Mouse (Mus musculus) lung, embryonic 14.5 days (tissue): ENCODE data around the gene Gpsm2. TPM values are rescaled to one million over a fixed set of nuclear protein-coding genes. Genes with fewer than 3 reads are reported as not detected.

Experiments used
- ATAC-seq: fragments of 200-750 bp; cut with Nextera tagmentation; 2 replicates; pipeline ENCODE4 v1.8.0; 2017; ENCODE audit warnings: mild to moderate bottlenecking, moderate TSS enrichment, moderate library complexity; ENCODE audit not compliant: insufficient read depth
- DNase-seq: peaks from one replicate; pipeline ENCODE4 v3.0.0-alpha.2; 2015
- H3K27ac ChIP-seq: fragments of 300-500 bp; sonication (generic); 2 replicates; pipeline ENCODE4 v1.5.1; 2014; ENCODE audit warnings: low read depth, mild to moderate bottlenecking, moderate library complexity
- H3K27me3 ChIP-seq: fragments of 300-500 bp; sonication (generic); 2 replicates; pipeline ENCODE4 v1.6.1; 2014; ENCODE audit warnings: low read length, control low read depth; ENCODE audit not compliant: insufficient read depth
- H3K36me3 ChIP-seq: fragments of 300-500 bp; sonication (generic); 2 replicates; pipeline ENCODE4 v1.6.1; 2014; ENCODE audit warnings: control low read depth; ENCODE audit not compliant: insufficient read depth
- H3K4me1 ChIP-seq: fragments of 300-500 bp; sonication (generic); 2 replicates; pipeline ENCODE4 v1.6.1; 2014; ENCODE audit warnings: antibody characterized with exemption, control low read depth; ENCODE audit not compliant: insufficient read depth
- H3K4me2 ChIP-seq: fragments of 300-500 bp; sonication (generic); 2 replicates; pipeline ENCODE4 v1.6.1; 2014; ENCODE audit warnings: mild to moderate bottlenecking
- H3K4me3 ChIP-seq: fragments of 300-500 bp; sonication (generic); 2 replicates; pipeline ENCODE4 v1.5.1; 2014; ENCODE audit warnings: low read depth, low read length
- H3K9ac ChIP-seq: fragments of 300-500 bp; sonication (generic); 2 replicates; pipeline ENCODE4 v1.6.1; 2014
- H3K9me3 ChIP-seq: fragments of 300-500 bp; sonication (generic); 2 replicates; pipeline ENCODE4 v1.6.1; 2016; ENCODE audit warnings: low read depth, low read length, control low read depth
- CTCF ChIP-seq: IDR thresholded peaks from 2 replicates; pipeline ENCODE4 v1.5.1; 2016; ENCODE audit warnings: antibody characterized with exemption, low read depth
- WGBS: fragments of 180-500 bp; shearing (Covaris S2); extraction: QIAGEN DNeasy Blood & Tissue Kit; methylation state at CpG from one replicate; pipeline ENCODE4 v1.1.7; 2014; 5-methylcytosine and 5-hydroxymethylcytosine counted together
- polyA plus RNA-seq: library from polyadenylated mRNA; unstranded; fragments of >200 nt; fragmentation: Nextera tagmentation; extraction: Ambion mirVana; gene quantifications from 2 replicates; pipeline ENCODE4 v1.2.1, GENCODE M21; 2014

Gene Gpsm2
- polyA plus RNA-seq, 1 experiment from 2014 or later = 59.7 TPM

DNA sequence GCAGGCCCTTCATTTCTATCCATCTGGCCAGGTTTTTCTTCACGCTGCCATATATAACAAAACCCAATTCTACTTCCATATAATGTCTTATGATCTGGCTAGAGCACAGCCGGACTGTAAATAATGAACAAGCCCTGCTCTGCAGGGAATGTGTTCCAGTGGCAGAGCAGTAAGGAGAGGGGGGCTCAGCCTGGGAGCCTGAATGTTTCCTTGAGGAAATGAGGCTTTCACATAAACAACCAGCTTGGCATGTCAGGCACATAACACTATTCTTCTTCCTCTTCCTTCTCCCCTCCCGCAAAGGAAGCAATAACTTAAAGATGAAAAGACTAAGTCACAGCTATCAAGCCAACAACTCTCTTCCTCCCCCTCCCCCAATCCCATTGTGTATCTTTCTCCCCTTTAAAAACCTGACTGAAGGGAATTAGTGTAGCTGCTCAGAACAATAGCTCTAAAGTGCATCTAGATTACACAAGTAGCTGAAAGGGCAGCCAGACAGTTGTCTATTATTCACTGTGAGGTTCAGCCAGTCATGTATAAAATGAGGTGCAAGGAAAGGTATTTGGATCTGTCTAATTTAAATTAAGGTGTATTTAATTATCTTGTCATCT is 8.9 kb downstream of the Gpsm2 start:
- DNase-seq (peak; percentile 63), ATAC-seq (peak; percentile 65; the same call in 1 of the 2 replicates)
- H3K9ac ChIP-seq = no peak overlapping the region
- H3K4me3 ChIP-seq = no peak overlapping the region
- H3K4me2 ChIP-seq = no peak overlapping the region
- 43% methylated on average over 3 of the region's 3 CpGs for whole genome bisulfite sequencing
- no peak for TF ChIP-seq CTCF
- no peaks in the 10 kb centered on the region for H3K36me3 ChIP-seq
- 0 out of 2 replicates have a peak, but pooled peaks cover 3% of the 10 kb centered on the region for H3K4me1 ChIP-seq
- H3K9me3 ChIP-seq = no peaks in the 10 kb centered on the region
- H3K27ac ChIP-seq = no peak overlapping the region; the same call in 1 of the 2 replicates
- H3K27me3 ChIP-seq = 0 out of 2 replicates have a peak, but pooled peaks cover 4% of the 10 kb centered on the region

DNA sequence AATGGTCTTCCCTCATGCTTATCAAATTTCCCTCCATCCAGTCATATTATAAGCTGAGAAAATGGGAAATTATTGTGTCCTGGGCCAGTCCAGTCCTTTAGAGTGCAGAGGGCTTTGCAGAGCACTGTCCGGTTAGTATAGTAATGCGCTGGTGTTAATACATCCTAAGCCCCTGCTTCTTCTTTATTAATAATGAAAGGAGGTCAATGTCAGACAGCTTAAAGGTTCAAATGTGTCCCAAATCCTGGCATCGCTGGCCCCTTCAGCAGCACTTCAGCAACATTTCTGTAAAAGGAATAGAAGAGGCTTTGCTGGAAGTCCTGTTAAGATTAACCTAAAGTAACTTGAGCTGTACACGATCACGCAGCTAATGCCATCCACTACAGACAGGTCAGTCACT is 10.8 kb downstream of the Gpsm2 start:
- Histone ChIP-seq H3K4me3 (no peak overlapping the region), H3K27ac (no peak overlapping the region), H3K9ac (no peak overlapping the region), H3K36me3 (peaks cover 7% of the 10 kb centered on the region; the same call in 1 of the 2 replicates), H3K27me3 (0 out of 2 replicates have a peak, but pooled peaks cover 4% of the 10 kb centered on the region), H3K4me1 (0 out of 2 replicates have a peak, but pooled peaks cover 3% of the 10 kb centered on the region), H3K9me3 (no peaks in the 10 kb centered on the region), H3K4me2 (no peak overlapping the region)
- DNase-seq = no peak
- TF ChIP-seq CTCF = no peak
- 89% methylated on average over 5 of the region's 5 CpGs for WGBS
- ATAC-seq = no peak

DNA sequence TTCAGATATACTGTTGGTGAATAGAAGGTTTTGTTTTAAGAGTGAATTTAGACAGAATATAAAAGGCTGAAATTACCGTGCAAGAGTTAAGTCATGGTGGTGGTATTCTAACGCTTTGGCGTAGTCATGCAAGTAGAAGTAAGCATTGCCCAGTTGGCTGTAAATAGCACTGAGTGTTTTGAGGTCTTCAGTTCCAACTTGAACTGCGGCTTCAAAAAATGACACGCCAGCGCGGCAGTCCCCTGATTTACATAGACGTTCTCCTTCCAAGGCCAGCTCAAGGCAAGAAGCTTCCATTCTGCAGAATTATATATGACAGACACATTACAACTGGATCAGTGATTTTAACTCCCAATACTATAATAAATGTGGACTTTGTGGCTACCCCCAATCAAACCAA is 19.3 kb downstream of the Gpsm2 start:
- peaks cover 59% of the 10 kb centered on the region for H3K36me3 ChIP-seq
- no peaks in the 10 kb centered on the region for H3K27me3 ChIP-seq
- DNase-seq (no peak), ATAC-seq (no peak)
- 95% methylated on average over 8 of the region's 8 CpGs for WGBS
- H3K4me3 ChIP-seq = no peak overlapping the region
- no peak overlapping the region for H3K4me2 ChIP-seq
- H3K4me1 ChIP-seq = no peaks in the 10 kb centered on the region
- H3K27ac ChIP-seq = no peak overlapping the region
- no peak overlapping the region for H3K9ac ChIP-seq
- no peak for TF ChIP-seq CTCF
- no peaks in the 10 kb centered on the region for H3K9me3 ChIP-seq

DNA sequence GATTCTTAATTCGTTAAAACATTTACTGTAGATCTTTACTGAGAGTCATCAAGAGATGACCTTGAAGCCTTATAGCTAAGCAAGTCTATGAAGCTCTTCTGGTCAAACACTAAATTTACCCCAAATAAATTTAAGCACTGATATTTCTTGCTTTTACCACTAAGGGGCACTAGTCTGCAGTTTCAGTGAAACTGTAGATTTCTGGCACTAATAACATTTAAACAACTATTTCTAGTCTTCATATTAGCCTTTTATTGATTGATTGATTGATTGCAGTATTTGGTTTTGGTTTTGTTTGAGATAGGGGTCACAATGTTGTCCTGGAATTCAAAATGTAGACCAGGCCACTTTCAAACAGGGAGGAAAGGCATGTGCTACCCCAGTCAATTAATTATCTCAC is 20.9 kb downstream of the Gpsm2 start:
- WGBS = 85% methylated on average over 1 of the region's 1 CpGs
- no peak overlapping the region for H3K4me2 ChIP-seq
- no peaks in the 10 kb centered on the region for H3K9me3 ChIP-seq
- no peaks in the 10 kb centered on the region for H3K27me3 ChIP-seq
- H3K4me3 ChIP-seq = no peak overlapping the region
- H3K27ac ChIP-seq = no peak overlapping the region
- no peak overlapping the region for H3K9ac ChIP-seq
- peak; percentile 59 for TF ChIP-seq CTCF
- peak; percentile 68 for DNase-seq
- no peak for ATAC-seq
- peaks cover 65% of the 10 kb centered on the region for H3K36me3 ChIP-seq
- no peaks in the 10 kb centered on the region for H3K4me1 ChIP-seq

DNA sequence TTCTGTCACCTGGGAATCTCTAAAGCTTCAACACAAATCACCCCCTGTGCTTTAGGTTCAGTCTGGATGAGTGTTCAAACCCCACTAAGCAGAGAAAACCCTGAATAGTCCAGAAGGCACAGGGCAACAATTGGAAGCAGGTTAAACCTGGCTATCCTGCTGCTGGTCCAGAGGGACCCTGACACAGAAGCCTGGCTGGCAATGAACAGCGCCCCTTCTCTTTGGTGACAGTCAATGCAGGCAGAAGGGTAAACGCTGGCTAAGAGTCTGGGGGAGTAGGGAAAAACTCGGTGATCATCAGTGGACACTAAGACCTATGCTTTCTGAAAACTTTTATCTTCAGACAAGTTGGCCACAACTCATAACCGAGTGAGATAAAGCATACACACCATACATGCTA is 22.3 kb downstream of the Gpsm2 start:
- WGBS = 88% methylated on average over 4 of the region's 4 CpGs
- no peak for ATAC-seq
- H3K4me1 ChIP-seq = no peaks in the 10 kb centered on the region
- no peak overlapping the region for H3K27ac ChIP-seq
- H3K4me2 ChIP-seq = no peak overlapping the region
- no peak for DNase-seq
- H3K27me3 ChIP-seq = no peaks in the 10 kb centered on the region
- H3K36me3 ChIP-seq = peaks cover 77% of the 10 kb centered on the region
- H3K4me3 ChIP-seq = no peak overlapping the region
- TF ChIP-seq CTCF = no peak
- H3K9ac ChIP-seq = no peak overlapping the region
- H3K9me3 ChIP-seq = no peaks in the 10 kb centered on the region

DNA sequence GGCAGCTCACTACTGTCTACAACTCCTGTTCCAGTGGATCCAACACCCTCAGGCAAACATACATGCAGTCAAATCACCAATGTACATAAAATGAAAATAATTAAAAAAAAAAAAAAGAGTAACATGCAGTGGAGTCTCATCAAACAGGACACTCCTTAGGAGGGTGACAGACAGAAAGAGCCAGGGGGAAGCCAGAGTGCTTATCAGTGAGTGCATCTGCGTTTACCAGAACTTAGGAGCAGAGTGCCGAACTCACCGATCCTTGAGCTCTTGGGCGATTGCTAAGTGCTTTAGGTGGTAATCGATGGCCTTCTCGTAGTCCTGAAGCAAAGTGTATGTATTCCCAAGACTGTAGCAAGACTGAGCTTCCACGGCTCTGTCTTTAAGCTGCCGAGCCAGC is 23.4 kb downstream of the Gpsm2 start:
- 85% methylated on average over 8 of the region's 8 CpGs for WGBS
- Histone ChIP-seq H3K9ac (no peak overlapping the region), H3K4me1 (no peaks in the 10 kb centered on the region), H3K9me3 (no peaks in the 10 kb centered on the region), H3K27ac (no peak overlapping the region), H3K27me3 (no peaks in the 10 kb centered on the region), H3K4me2 (no peak overlapping the region), H3K36me3 (peaks cover 88% of the 10 kb centered on the region), H3K4me3 (no peak overlapping the region)
- ATAC-seq (no peak), DNase-seq (no peak)
- no peak for TF ChIP-seq CTCF

DNA sequence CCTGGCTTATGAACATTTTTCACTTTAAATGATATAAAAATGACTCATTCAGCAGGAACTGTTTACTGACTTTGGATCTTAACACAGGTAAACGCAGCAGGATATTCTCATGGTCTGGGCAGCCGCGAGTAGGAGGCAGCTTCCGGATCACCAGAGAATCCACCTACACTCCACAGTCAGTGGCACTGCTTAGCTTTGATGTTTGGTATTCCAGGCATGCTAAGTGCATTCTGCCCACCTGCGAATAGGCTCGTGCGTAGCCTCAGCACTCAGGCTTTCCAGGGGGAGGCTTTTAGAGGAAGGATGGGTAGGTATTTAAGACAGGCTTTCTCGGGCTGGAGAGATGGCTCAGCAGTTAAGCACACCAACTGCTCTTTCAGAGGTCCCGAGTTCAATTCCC is 27.8 kb downstream of the Gpsm2 start:
- ATAC-seq = peak; percentile 88
- Histone ChIP-seq H3K9ac (no peak overlapping the region), H3K36me3 (peaks cover 67% of the 10 kb centered on the region), H3K27ac (no peak overlapping the region), H3K4me3 (no peak overlapping the region), H3K4me2 (no peak overlapping the region), H3K27me3 (no peaks in the 10 kb centered on the region), H3K9me3 (no peaks in the 10 kb centered on the region), H3K4me1 (no peaks in the 10 kb centered on the region)
- TF ChIP-seq CTCF = no peak
- DNase-seq = peak; percentile 59
- 62% methylated on average over 9 of the region's 9 CpGs for WGBS
